Mouse (Mus musculus) adrenal gland, postnatal 4 days (tissue): ENCODE data around the gene Trh. TPM values are rescaled to one million over a fixed set of nuclear protein-coding genes. Genes with fewer than 3 reads are reported as not detected.

Experiments
- DNase-seq, 2 experiments: peaks; one replicate each; pipeline ENCODE4 v3.0.0; 2021 to 2022; ENCODE audit warnings: low spot score in 2 of 2, mixed read lengths in 2 of 2
- long read RNA-seq, 2 experiments: library from polyadenylated mRNA; stranded (forward); transcript quantifications; one replicate each; pipeline ENCODE4 v2.0.0; 2021
- total RNA-seq, 2 experiments: library from RNA; stranded (reverse); gene quantifications; 2 replicates each; pipeline ENCODE4 v1.2.3; 2021

The Trh gene
- under 1 TPM in 1 of 2 experiments, not detected in 1; 0.22 TPM for total RNA-seq
- long read RNA-seq, experiment 1, result 0 reads
- long read RNA-seq, experiment 2, result 0 reads

DNA sequence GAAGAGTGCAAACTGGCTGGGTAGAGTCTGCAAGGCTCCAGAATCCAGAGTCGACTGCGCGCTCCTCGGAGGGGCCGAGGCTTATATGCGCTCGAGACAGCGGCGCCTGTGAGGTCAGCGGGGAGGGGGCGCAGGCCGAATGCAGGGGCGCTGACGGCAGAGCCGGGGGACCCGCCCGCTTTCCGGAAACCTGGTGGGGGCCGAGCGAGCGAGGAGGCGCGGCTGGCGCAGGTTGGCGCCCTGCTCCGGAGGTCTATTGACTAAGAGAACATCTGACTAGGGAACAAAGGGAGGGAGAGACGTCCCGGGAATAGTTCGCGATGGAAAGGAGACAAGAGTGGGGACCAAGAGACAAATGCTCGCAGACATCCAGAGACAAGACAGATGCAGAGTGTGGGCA is at the start of gene Trh:
Trh (minus strand) TSS at position 60 of the 400 bp plus-strand sequence.
- DNase-seq, result no peak

- no peak for DNase-seq
Observed at GRCm38 (mm10) chr6:92290826-92291225, 46.4 kb upstream of the Trh start.

DNA sequence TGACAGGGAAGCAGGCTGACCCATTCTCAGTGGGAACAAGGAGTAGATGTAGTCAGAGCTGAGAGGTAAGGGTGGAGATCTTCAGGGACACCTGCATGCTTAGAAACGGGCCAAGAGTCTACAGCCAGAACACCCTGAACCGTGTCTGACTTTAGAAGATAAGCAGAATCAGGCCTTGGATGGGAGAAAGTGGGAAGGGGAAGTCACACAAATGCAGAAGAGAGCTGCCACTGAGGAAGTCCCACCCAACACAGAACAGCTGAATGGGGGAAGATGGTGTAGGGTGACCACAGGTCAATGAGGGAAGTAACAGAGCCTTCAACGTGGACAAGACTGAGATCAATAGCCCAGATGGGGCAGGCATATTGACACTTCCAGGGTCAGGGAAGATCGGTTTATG is 42.4 kb upstream of the Trh start:
- no peak for DNase-seq

DNA sequence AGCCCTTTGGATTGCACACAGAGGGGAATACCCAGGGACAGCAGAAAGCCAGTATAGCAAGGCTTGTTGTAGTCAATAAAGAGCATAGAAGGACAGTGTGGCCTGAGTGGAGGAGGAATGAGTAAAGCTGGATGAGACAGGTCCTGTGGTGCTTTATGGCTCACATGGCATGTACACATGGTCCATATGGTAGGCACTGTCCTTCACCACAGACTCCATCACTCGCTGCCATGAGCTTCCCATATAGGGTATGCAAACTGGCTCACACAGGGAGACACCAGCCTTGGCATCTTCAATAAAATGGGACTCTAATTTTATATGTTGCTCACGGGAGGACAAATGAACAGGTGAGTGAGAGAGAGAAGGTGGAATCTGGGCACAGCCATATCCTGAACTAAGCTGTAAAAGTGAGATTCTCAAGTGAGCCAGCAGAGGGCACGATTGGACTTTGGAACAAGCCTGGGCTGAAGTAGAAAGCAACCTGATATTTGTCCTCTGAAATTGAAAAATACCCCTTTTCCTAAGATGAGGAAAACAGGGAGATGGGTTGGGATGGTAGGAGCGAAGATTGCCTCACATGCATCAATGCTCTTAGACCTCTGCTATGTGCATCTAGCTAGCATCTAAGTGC is 41.9 kb upstream of the Trh start:
- DNase-seq, result peak in 1 of 2 experiments; percentile 34

DNA sequence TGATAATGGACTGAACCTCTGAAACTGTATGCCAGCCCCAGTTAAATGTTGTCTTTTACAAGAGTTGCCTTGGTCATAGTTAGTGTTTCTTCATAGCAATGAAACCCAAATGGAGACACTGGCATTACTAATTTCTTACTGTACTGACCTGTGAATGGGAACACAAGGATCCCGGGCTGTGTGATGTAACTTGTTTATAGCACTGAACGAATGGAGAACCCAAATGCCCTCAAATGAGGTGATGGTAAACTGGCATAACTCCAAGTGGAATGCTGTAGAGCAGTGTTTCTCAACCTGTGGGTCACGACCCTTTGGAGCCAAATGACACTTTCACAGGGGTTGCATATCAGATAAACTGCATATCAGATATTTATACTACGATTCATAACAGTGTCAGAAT is 41.1 kb upstream of the Trh start:
- DNase-seq, result no peak

DNA sequence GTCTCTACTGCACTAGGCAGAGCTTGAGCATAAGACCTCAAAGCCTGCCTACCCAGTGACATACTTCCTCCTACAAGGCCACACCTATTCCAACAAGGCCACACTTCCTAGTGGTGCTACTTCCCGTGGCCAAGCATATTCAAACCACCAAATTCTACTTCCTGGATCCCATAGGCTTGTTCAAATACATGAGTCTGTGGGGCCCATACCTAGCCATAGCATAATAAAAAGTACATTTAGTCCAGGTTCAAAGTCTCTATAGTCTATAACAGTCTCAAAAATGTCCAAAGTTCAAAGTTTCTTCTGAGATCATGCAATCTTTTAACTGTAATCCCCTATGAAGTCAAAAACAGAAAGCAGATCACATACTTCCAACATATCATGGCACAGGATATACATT is 32.7 kb upstream of the Trh start:
- no peak for DNase-seq

GRCm38 (mm10) chr6:92273652-92274322 is 29.3 kb upstream of the Trh start:
- DNase-seq, result no peak

- DNase-seq, result no peak
Observed at GRCm38 (mm10) chr6:92272601-92273000, 28.2 kb upstream of the Trh start.

DNA sequence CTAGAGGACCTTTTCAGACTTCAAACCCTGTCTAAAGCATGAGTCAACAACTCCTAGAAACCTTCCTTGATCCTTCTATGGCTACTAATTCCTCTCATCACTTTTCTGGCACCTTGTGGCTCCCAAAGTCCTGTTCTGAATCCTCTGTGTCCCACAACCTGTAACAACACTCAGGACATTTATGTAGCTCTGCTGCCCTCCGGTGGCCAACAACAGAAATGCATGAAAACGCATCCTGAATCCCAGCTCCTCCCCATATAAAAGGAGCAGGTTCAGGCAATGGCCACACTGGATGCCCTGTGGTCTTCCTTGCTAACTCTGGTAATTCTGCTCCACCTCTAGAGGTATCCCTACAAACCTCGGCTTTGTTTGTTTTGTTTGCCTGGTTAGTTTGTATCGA is 24.6 kb upstream of the Trh start:
- DNase-seq, result peak; percentile 26 to 43

- no peak for DNase-seq
Observed at GRCm38 (mm10) chr6:92268001-92268400, 23.6 kb upstream of the Trh start.

DNA sequence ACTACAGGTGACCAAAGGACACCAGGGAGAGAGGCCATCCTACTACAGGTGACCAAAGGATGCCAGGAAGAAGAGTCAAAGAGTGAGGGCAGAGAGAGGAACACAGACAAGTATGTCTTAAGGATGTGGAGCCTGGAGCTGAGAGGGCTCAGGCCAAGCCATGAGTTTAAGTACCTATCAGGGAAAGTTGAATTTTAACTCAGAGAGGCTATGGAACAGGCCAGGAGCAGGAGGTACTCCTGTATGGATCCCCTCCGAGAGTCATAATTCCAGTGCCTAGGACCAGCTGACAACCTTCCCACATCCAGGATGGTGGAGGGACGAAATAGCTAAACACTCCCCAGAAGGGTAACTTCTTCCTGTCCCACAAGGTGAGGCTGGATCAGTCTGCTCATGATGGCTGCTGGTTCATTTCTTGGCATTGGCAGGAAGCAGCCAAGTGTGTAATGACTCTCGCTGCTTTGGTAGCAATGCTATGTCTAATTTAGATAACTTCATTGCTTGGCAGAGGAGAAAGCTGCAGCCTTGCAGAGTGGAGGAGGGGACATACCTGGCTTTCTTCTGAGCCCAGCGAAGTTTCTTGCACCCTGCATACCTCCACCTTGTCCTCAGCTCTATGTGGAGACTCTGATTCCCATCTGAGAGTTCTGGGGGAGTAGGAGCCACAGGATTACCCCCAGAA is 16.9 kb upstream of the Trh start:
- no peak for DNase-seq

- DNase-seq, result no peak
Observed at GRCm38 (mm10) chr6:92255346-92255745, 10.9 kb upstream of the Trh start.

DNA sequence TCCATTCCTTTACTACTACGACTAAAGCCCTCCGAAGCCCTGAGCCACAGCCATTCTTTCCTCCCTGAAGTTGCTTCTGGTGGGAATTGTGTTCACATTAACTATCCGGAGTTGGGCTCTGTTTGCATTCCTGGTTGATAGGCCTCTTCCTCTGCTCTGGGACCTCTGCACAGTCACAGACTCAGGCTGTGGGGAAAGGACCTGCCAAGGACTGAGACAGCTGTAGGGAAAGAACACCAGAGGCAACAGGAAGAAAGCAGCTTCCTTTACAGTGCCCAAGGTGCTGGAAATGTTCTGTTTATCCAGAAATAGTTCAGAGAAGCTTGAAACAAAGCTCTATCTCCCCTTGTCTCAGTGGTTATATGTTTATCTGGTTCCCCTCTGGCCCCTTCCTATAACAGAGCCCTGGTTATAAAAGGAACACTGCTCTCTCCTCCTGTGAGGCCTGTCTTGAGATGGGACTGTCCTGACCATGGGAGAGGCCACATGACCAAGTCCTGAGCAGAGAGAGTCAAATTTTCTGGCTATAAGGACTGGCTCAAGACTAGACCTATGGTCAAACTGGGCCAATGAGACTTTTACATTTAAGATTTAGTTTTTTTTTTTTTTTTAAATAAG is 8.9 kb upstream of the Trh start:
- DNase-seq, result no peak

GRCm38 (mm10) chr6:92247215-92247919 is 2.9 kb upstream of the Trh start:
- DNase-seq, result no peak

DNA sequence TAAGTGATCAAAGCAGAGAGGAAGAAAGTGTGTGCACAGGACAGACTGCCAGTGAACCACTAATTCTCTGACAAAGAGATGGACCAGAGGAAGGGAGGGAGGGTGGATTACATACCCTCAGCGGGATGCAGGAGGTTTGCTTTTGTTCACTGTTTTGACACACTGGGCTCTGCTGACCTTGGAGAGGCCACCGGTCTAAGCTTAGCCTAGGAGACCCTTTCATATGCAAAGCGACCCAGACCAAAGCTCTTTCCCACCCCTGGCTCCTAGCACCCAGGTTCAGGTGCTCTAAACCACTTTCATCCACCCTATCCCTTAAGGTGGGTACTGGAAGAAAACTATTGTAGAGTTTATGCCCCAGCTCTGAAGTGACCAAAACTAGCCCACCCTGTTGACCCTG is 1.9 kb upstream of the Trh start:
- no peak for DNase-seq

DNA sequence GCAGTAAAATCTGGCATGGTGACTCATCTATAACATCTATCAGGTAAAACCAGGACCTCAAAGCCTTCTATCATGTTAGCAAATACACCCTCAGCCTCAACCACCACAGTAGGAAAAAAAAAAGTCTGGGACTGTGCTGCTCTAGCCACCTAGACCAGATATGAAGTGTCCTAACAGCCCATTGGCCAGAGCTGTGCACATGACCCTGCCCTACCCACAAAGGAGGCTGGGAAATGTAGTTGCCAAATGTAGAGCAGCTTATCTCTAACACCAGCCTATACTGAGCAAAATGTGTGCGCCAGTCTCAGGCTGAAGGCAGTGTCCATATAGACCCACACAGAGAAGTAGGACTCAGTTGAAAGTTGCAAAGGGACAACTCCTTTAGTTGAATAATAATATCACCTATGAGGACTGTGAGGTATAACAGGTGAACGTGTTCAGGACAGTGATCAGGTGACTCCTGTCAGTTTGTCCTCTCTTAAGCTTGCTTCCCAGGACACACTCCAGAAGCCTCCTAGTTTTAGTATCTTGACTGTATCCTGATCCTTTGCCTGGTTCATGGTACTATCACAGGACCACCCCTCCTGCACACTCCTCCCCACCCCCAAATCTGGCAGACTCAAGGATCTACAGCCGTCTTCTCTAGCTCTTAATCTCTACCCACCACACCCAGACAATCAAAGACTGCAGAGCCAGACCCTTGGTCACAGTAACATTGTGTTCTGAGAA is 3.1 kb downstream of the Trh start:
- DNase-seq, result peak in 1 of 2 experiments; percentile 22

DNA sequence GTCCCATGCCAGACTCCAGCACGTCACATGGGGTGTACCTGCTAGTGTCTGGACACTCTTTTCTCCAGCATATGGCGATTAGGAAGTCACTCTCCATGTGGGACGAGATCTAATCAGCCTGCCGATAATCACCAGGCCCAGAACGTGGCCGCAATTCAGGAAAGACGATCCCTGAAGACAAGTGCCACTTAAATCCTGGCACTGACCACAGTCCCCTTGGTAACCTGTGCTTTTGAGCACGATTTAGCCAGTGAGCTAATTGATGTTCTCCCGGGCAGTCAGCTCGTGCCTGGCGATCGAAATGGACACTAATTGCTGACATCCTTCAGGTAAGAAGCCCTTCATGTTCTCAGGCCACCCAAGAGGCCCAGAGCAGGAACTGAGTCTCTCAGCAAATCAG is 9.4 kb downstream of the Trh start:
- no peak for DNase-seq

DNA sequence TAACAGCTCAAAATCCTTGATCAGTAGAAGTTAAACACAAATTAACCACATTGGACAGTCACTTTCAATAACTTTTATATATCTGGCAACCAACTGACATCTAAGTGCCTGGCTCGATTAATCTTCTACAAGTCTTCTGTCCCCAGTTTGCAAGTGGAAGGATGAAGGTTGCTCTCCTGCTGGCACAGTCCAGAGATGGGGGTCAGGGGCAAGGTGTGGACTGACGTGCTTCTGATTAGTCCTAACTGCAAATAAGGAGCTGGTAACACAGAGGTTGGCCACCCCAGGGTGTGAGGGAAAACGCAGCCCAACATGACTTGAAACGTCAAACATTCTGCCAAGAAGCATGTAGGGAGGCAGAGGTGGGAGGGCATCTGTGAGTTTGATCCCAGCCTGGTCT is 12.7 kb downstream of the Trh start:
- no peak for DNase-seq

DNA sequence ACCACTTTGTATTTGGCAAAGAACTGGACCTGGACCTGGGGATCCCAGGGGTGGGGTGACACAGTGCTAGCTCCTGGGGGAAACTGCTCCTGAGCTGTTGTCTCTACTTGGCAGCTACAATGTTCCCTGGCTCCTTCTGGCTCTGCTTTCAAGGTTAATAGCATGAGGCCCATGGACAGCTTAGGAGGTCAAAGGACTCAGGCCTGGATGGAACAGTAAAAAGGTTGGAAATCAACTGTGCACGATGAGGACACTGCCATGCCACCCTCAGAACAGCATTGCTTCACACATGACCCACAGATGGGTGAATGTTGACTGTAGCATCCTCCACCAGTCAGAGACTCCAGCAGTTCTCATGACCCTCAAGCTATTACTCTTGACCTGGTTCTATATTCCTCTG is 13.1 kb downstream of the Trh start:
- no peak for DNase-seq

- DNase-seq, result no peak
Observed at GRCm38 (mm10) chr6:92229586-92229985, 14.9 kb downstream of the Trh start.

DNA sequence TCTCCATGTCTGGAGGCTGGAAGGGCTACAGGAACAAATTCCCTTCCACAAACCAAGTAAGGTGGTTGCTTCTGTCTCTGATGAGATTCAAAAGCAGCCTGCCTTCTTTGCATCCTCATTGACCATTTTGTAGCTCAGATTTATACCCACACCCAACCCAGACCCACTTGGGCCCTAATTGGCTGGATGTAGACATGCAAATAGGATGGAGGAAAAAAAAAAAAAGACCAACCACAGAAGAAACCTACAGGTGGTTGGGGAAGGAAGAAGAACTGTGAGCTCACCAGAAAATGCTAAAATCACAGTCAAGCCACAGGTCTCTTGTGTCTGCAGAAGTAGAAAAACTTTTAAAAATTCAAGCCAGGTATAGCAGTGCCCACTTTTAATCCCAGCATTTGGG is 15.3 kb downstream of the Trh start:
- DNase-seq, result no peak
